Mouse (Mus musculus) heart, postnatal 25 days (tissue): Measurements from ENCODE around the gene Elobl. TPM values are rescaled to one million over a fixed set of nuclear protein-coding genes. Genes with fewer than 3 reads are reported as not detected.
A peak's percentile ranks its signal among the peaks of the same experiment; 100 is the strongest.
"Not testable (repeated sequence)": the region's sequence is repeated elsewhere in the genome, so short reads cannot be mapped to it uniquely, and the experiment has no call there.

Experiments
- DNase-seq: peaks from one replicate; pipeline ENCODE4 v3.0.0; 2022; ENCODE audit warnings: low spot score
- intact Hi-C: fragments of 180-260 bp; cut with DNase I; formaldehyde crosslinking; loops from one replicate; pipeline ENCODE4 v1.15.1; 2025
- total RNA-seq, 2 experiments: library from RNA; stranded (reverse); gene quantifications; 2 replicates each; pipeline ENCODE4 v1.2.3; 2021

Elobl gene
- total RNA-seq = not detected

GRCm38 (mm10) chr11:88966881-88967361 lies at the start of gene Elobl:
Gene Elobl, minus strand, starts transcription at chr11:88966931.
- intact Hi-C loops = no loop called here

GRCm38 (mm10) chr11:89012241-89012640 lies 45.5 kb upstream of the Elobl start:
- intact Hi-C loops = no loop called here

More at GRCm38 (mm10) chr11:88966881-88967361, at the start of gene Elobl:
- DNase-seq = no peak

GRCm38 (mm10) chr11:89009496-89009895 lies 42.8 kb upstream of the Elobl start:
- DNase-seq = no peak

More at GRCm38 (mm10) chr11:89012241-89012640, 45.5 kb upstream of the Elobl start:
- DNase-seq = no peak

GRCm38 (mm10) chr11:89009066-89009465 lies 42.3 kb upstream of the Elobl start:
- no peak for DNase-seq
- intact Hi-C loops = no loop called here

More at GRCm38 (mm10) chr11:89009496-89009895, 42.8 kb upstream of the Elobl start:
- intact Hi-C loops = no loop called here

GRCm38 (mm10) chr11:89007582-89007981 lies 40.9 kb upstream of the Elobl start:
- intact Hi-C loops = no loop called here
- DNase-seq = no peak

- no peak for DNase-seq
- intact Hi-C loops = no loop called here
Observed at GRCm38 (mm10) chr11:89006404-89006803, 39.7 kb upstream of the Elobl start.

- intact Hi-C loops = loop anchor here (2.0 kb wide), 1 partner anchor 17 kb away; no protein-coding TSS in a partner anchor
Observed at GRCm38 (mm10) chr11:89005473-89005872, 38.7 kb upstream of the Elobl start.

GRCm38 (mm10) chr11:89003726-89004125 lies 37.0 kb upstream of the Elobl start:
- DNase-seq = no peak

More at GRCm38 (mm10) chr11:89005473-89005872, 38.7 kb upstream of the Elobl start:
- DNase-seq = no peak

GRCm38 (mm10) chr11:89003078-89003477 lies 36.3 kb upstream of the Elobl start:
- DNase-seq = no peak
- intact Hi-C loops = no loop called here

More at GRCm38 (mm10) chr11:89003726-89004125, 37.0 kb upstream of the Elobl start:
- intact Hi-C loops = loop anchor here (2.0 kb wide), 1 partner anchor 19 kb away; no protein-coding TSS in a partner anchor

GRCm38 (mm10) chr11:89002621-89003020 lies 35.9 kb upstream of the Elobl start:
- intact Hi-C loops = no loop called here
- no peak for DNase-seq

GRCm38 (mm10) chr11:89002068-89002467 lies 35.3 kb upstream of the Elobl start:
- intact Hi-C loops = no loop called here
- no peak for DNase-seq

- intact Hi-C loops = loop anchor here (2.0 kb wide), 1 partner anchor 57 kb away; no protein-coding TSS in a partner anchor
- DNase-seq = no peak
Observed at GRCm38 (mm10) chr11:89001569-89001968, 34.8 kb upstream of the Elobl start.

- intact Hi-C loops = loop anchor here (2.0 kb wide), 1 partner anchor 58 kb away; no protein-coding TSS in a partner anchor
- DNase-seq = no peak
Observed at GRCm38 (mm10) chr11:89000527-89000819, 33.7 kb upstream of the Elobl start.

- intact Hi-C loops = loop anchor here (2.0 kb wide), 2 partner anchors 29 to 59 kb away; no protein-coding TSS in a partner anchor
- no peak for DNase-seq
Observed at GRCm38 (mm10) chr11:88999723-89000526, 33.2 kb upstream of the Elobl start.

- intact Hi-C loops = loop anchor here (2.0 kb wide), 1 partner anchor 30 kb away; no protein-coding TSS in a partner anchor
- DNase-seq = peak; percentile 90
Observed at GRCm38 (mm10) chr11:88998974-88999722, 32.4 kb upstream of the Elobl start, which contains the start of gene Trim25. Gene Trim25, plus strand, starts transcription at chr11:88999376.

- DNase-seq = no peak
- intact Hi-C loops = loop anchor here (2.0 kb wide), 1 partner anchor 30 kb away; no protein-coding TSS in a partner anchor
Observed at GRCm38 (mm10) chr11:88998406-88998805, 31.7 kb upstream of the Elobl start.

GRCm38 (mm10) chr11:88997343-88997742 lies 30.6 kb upstream of the Elobl start:
- intact Hi-C loops, DNase-seq: not testable (repeated sequence)

GRCm38 (mm10) chr11:88996427-88996826 lies 29.7 kb upstream of the Elobl start:
- DNase-seq = peak; percentile 61
- intact Hi-C loops = no loop called here

GRCm38 (mm10) chr11:88995616-88996015 lies 28.9 kb upstream of the Elobl start:
- intact Hi-C loops = no loop called here
- DNase-seq = no peak

GRCm38 (mm10) chr11:88994492-88994891 lies 27.8 kb upstream of the Elobl start:
- intact Hi-C loops = loop anchor here (5.0 kb wide), 1 partner anchor 308 kb away; the partner anchor contains the start of gene Nog
- no peak for DNase-seq
